Mouse (Mus musculus) ovary, adult 10 weeks (tissue): ENCODE results near the gene Vmn1r155. TPM values are rescaled to one million over a fixed set of nuclear protein-coding genes. Genes with fewer than 3 reads are reported as not detected.

Source experiments
- polyA plus RNA-seq: library from polyadenylated mRNA; stranded (reverse); fragments of 350-450 nt; fragmentation: Illumina TruSeq; extraction: RNeasy Lipid Tissue Mini Kit (QIAGEN cat#74804); gene quantifications from one replicate; pipeline ENCODE4 v1.2.3, GENCODE M21; 2014

Gene Vmn1r155
- not detected for polyA plus RNA-seq

DNA sequence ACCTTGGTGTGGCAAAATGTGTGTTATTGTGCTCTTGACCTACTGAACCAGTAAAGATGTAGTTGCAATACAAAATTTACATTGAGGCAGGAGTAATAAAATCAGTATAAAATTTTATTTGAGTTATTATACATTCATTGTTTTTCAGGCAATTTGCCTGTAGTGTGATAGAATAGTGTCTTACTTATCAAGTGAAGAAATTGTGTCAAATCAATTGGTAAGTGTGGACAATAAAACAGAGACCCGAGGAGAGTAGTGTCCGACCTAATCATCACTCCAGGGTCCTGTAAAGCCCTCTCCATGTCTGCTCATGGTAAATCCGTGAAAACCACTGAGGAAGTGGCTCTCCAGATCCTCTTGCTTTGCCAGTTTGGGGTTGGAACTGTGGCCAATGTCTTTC is at the start of gene Vmn1r155:
Gene Vmn1r155, plus strand, starts transcription at position 301 of the 400 bp plus-strand sequence.

DNA sequence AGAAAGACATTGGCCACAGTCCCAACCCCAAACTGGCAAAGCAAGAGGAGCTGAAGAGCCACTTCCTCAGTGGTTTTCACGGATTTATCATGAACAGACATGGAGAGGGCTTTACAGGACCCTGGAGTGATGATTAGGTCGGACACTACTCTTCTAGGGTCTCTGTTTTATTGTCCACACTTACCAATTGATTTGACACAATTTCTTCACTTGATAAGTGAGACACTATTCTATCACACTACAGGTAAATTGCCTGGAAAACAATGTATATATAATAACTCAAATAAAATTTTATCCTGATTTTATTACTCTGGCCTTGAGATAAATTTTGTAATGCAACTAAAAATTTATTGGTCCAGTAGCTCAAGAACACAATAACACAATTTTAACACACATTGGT is 34.4 kb downstream of the Vmn1r155 start, which contains the start of gene Gm8693:
Gene Gm8693, minus strand, starts transcription at position 101 of the 400 bp plus-strand sequence.

Other genes starting within 250 kb of the Vmn1r155 start
- gene Vmn1r148, start 244.4 kb upstream of the Vmn1r155 start, polyA plus RNA-seq, result not detected
- gene Vmn1r149, start 219.8 kb upstream of the Vmn1r155 start, polyA plus RNA-seq, result not detected
- not detected for gene Gm10665, start 193.9 kb upstream of the Vmn1r155 start, polyA plus RNA-seq
- gene Vmn1r151, start 158.3 kb upstream of the Vmn1r155 start, polyA plus RNA-seq, result not detected
- not detected for gene Vmn1r152, start 135.1 kb upstream of the Vmn1r155 start, polyA plus RNA-seq
- gene Gm8677, start 123.1 kb upstream of the Vmn1r155 start, polyA plus RNA-seq, result not detected
- not detected for gene Gm4201, start 92.7 kb upstream of the Vmn1r155 start, polyA plus RNA-seq
- not detected for gene Gm4565, start 69.9 kb upstream of the Vmn1r155 start, polyA plus RNA-seq
- gene Gm8693, start 34.3 kb downstream of the Vmn1r155 start, polyA plus RNA-seq, result not detected
- gene Gm4567, start 61.7 kb downstream of the Vmn1r155 start, polyA plus RNA-seq, result 0.63 TPM
- gene Vmn1r157, start 103.7 kb downstream of the Vmn1r155 start, polyA plus RNA-seq, result not detected
- gene Vmn1r158, start 132.8 kb downstream of the Vmn1r155 start, polyA plus RNA-seq, result not detected
- not detected for gene Vmn1r159, start 185.6 kb downstream of the Vmn1r155 start, polyA plus RNA-seq
- not detected for gene Vmn1r160, start 213.2 kb downstream of the Vmn1r155 start, polyA plus RNA-seq